Mouse (Mus musculus): ENCODE results near the gene Tor3a. TPM values are rescaled to one million over a fixed set of nuclear protein-coding genes. Genes with fewer than 3 reads are reported as not detected.

The Tor3a gene
- polyA plus RNA-seq, 1 experiment from 2014 or later = 6.5 TPM

GRCm38 (mm10) chr1:156629984-156630383, 44.2 kb downstream of the Tor3a start:
- no peak overlapping the region for H3K4me2 ChIP-seq (replicated peaks; ENCODE audit: low read depth, low read length)
- H3K9ac ChIP-seq (ENCODE audit: low read depth, low read length) = no peak overlapping the region
- peaks cover 12% of the 10 kb centered on the region for H3K36me3 ChIP-seq (ENCODE audit: control insufficient read depth, insufficient read depth, low read length)
- ATAC-seq (ENCODE audit: low FRiP score) (no peak), DNase-seq (ENCODE audit: low spot score) (no peak)
- H3K9me3 ChIP-seq (ENCODE audit: control insufficient read depth, low read length) = no peaks in the 10 kb centered on the region
- H3K27me3 ChIP-seq (ENCODE audit: control insufficient read depth, insufficient read depth, low read length) = no peaks in the 10 kb centered on the region
- 94% methylated on average over 8 of the region's 8 CpGs for WGBS
- no peak overlapping the region for H3K27ac ChIP-seq (ENCODE audit: low read depth, low read length)
- H3K4me1 ChIP-seq (replicated peaks; ENCODE audit: control insufficient read depth, insufficient read depth, low read length) = no peaks in the 10 kb centered on the region
- no peak overlapping the region for H3K4me3 ChIP-seq (ENCODE audit: low read depth, low read length)

- Histone ChIP-seq H3K4me2 (replicated peaks; ENCODE audit: low read depth, low read length) (no peak overlapping the region), H3K27me3 (ENCODE audit: control insufficient read depth, insufficient read depth, low read length) (no peaks in the 10 kb centered on the region), H3K4me3 (ENCODE audit: low read depth, low read length) (no peak overlapping the region), H3K4me1 (replicated peaks; ENCODE audit: control insufficient read depth, insufficient read depth, low read length) (no peaks in the 10 kb centered on the region), H3K9me3 (ENCODE audit: control insufficient read depth, low read length) (no peaks in the 10 kb centered on the region), H3K27ac (ENCODE audit: low read depth, low read length) (no peak overlapping the region), H3K36me3 (ENCODE audit: control insufficient read depth, insufficient read depth, low read length) (peaks cover 7% of the 10 kb centered on the region), H3K9ac (ENCODE audit: low read depth, low read length) (no peak overlapping the region)
- 79% methylated on average over 4 of the region's 4 CpGs for WGBS
- DNase-seq (ENCODE audit: low spot score) = peak; percentile 37
- no peak for ATAC-seq (ENCODE audit: low FRiP score)
Measured at GRCm38 (mm10) chr1:156626729-156627128, 47.4 kb downstream of the Tor3a start.

- H3K4me2 ChIP-seq (replicated peaks; ENCODE audit: low read depth, low read length) = no peak overlapping the region
- H3K9me3 ChIP-seq (ENCODE audit: control insufficient read depth, low read length) = no peaks in the 10 kb centered on the region
- H3K36me3 ChIP-seq (ENCODE audit: control insufficient read depth, insufficient read depth, low read length) = no peaks in the 10 kb centered on the region
- no peak overlapping the region for H3K4me3 ChIP-seq (ENCODE audit: low read depth, low read length)
- H3K27ac ChIP-seq (ENCODE audit: low read depth, low read length) = no peak overlapping the region
- H3K9ac ChIP-seq (ENCODE audit: low read depth, low read length) = no peak overlapping the region
- no peak for DNase-seq (ENCODE audit: low spot score)
- no peaks in the 10 kb centered on the region for H3K27me3 ChIP-seq (ENCODE audit: control insufficient read depth, insufficient read depth, low read length)
- H3K4me1 ChIP-seq (replicated peaks; ENCODE audit: control insufficient read depth, insufficient read depth, low read length) = no peaks in the 10 kb centered on the region
- 76% methylated on average over 1 of the region's 1 CpGs for WGBS
- no peak for ATAC-seq (ENCODE audit: low FRiP score)
Measured at GRCm38 (mm10) chr1:156624231-156624630, 49.9 kb downstream of the Tor3a start.

GRCm38 (mm10) chr1:156620951-156621350, 53.2 kb downstream of the Tor3a start:
- WGBS = 88% methylated on average over 3 of the region's 3 CpGs
- Histone ChIP-seq H3K9ac (ENCODE audit: low read depth, low read length) (no peak overlapping the region), H3K27ac (ENCODE audit: low read depth, low read length) (no peak overlapping the region), H3K9me3 (ENCODE audit: control insufficient read depth, low read length) (no peaks in the 10 kb centered on the region), H3K4me2 (replicated peaks; ENCODE audit: low read depth, low read length) (no peak overlapping the region), H3K27me3 (ENCODE audit: control insufficient read depth, insufficient read depth, low read length) (no peaks in the 10 kb centered on the region), H3K36me3 (ENCODE audit: control insufficient read depth, insufficient read depth, low read length) (no peaks in the 10 kb centered on the region), H3K4me3 (ENCODE audit: low read depth, low read length) (no peak overlapping the region), H3K4me1 (replicated peaks; ENCODE audit: control insufficient read depth, insufficient read depth, low read length) (no peaks in the 10 kb centered on the region; the same call in 1 of the 2 replicates)
- DNase-seq (ENCODE audit: low spot score) (no peak), ATAC-seq (ENCODE audit: low FRiP score) (no peak)

GRCm38 (mm10) chr1:156620292-156620909, 53.8 kb downstream of the Tor3a start:
- Histone ChIP-seq H3K4me2 (replicated peaks; ENCODE audit: low read depth, low read length) (no peak overlapping the region), H3K36me3 (ENCODE audit: control insufficient read depth, insufficient read depth, low read length) (no peaks in the 10 kb centered on the region), H3K4me3 (ENCODE audit: low read depth, low read length) (no peak overlapping the region), H3K9me3 (ENCODE audit: control insufficient read depth, low read length) (no peaks in the 10 kb centered on the region), H3K4me1 (replicated peaks; ENCODE audit: control insufficient read depth, insufficient read depth, low read length) (peaks cover 4% of the 10 kb centered on the region), H3K27ac (ENCODE audit: low read depth, low read length) (no peak overlapping the region), H3K9ac (ENCODE audit: low read depth, low read length) (no peak overlapping the region), H3K27me3 (ENCODE audit: control insufficient read depth, insufficient read depth, low read length) (no peaks in the 10 kb centered on the region)
- ATAC-seq (ENCODE audit: low FRiP score) = no peak
- no peak for DNase-seq (ENCODE audit: low spot score)
- 74% methylated on average over 4 of the region's 4 CpGs for WGBS

- Histone ChIP-seq H3K9me3 (ENCODE audit: control insufficient read depth, low read length) (no peaks in the 10 kb centered on the region), H3K4me2 (replicated peaks; ENCODE audit: low read depth, low read length) (no peak overlapping the region), H3K9ac (ENCODE audit: low read depth, low read length) (no peak overlapping the region), H3K27me3 (ENCODE audit: control insufficient read depth, insufficient read depth, low read length) (no peaks in the 10 kb centered on the region), H3K4me1 (replicated peaks; ENCODE audit: control insufficient read depth, insufficient read depth, low read length) (peaks cover 11% of the 10 kb centered on the region), H3K27ac (ENCODE audit: low read depth, low read length) (no peak overlapping the region), H3K4me3 (ENCODE audit: low read depth, low read length) (no peak overlapping the region), H3K36me3 (ENCODE audit: control insufficient read depth, insufficient read depth, low read length) (no peaks in the 10 kb centered on the region)
- WGBS = 50% methylated on average over 4 of the region's 4 CpGs
- DNase-seq (ENCODE audit: low spot score) = no peak
- no peak for ATAC-seq (ENCODE audit: low FRiP score)
Measured at GRCm38 (mm10) chr1:156617811-156618210, 56.3 kb downstream of the Tor3a start.

GRCm38 (mm10) chr1:156616989-156617598, 57.1 kb downstream of the Tor3a start:
- Histone ChIP-seq H3K4me1 (replicated peaks; ENCODE audit: control insufficient read depth, insufficient read depth, low read length) (peaks cover 11% of the 10 kb centered on the region), H3K27ac (ENCODE audit: low read depth, low read length) (no peak overlapping the region), H3K36me3 (ENCODE audit: control insufficient read depth, insufficient read depth, low read length) (no peaks in the 10 kb centered on the region), H3K4me2 (replicated peaks; ENCODE audit: low read depth, low read length) (no peak overlapping the region), H3K9me3 (ENCODE audit: control insufficient read depth, low read length) (no peaks in the 10 kb centered on the region), H3K27me3 (ENCODE audit: control insufficient read depth, insufficient read depth, low read length) (no peaks in the 10 kb centered on the region), H3K9ac (ENCODE audit: low read depth, low read length) (no peak overlapping the region), H3K4me3 (ENCODE audit: low read depth, low read length) (no peak overlapping the region)
- WGBS = 41% methylated on average over 12 of the region's 12 CpGs
- DNase-seq (ENCODE audit: low spot score) (no peak), ATAC-seq (ENCODE audit: low FRiP score) (no peak)

GRCm38 (mm10) chr1:156615381-156616133, 58.6 kb downstream of the Tor3a start:
- H3K9ac ChIP-seq (ENCODE audit: low read depth, low read length) = no peak overlapping the region
- H3K27ac ChIP-seq (ENCODE audit: low read depth, low read length) = no peak overlapping the region
- no peak overlapping the region for H3K4me3 ChIP-seq (ENCODE audit: low read depth, low read length)
- H3K4me2 ChIP-seq (replicated peaks; ENCODE audit: low read depth, low read length) = peak overlapping the region; percentile 6; the same call in 1 of the 2 replicates
- DNase-seq (ENCODE audit: low spot score) (peak; percentile 56), ATAC-seq (ENCODE audit: low FRiP score) (peak; percentile 60)
- 30% methylated on average over 13 of the region's 13 CpGs for WGBS
- H3K36me3 ChIP-seq (ENCODE audit: control insufficient read depth, insufficient read depth, low read length) = no peaks in the 10 kb centered on the region
- no peaks in the 10 kb centered on the region for H3K27me3 ChIP-seq (ENCODE audit: control insufficient read depth, insufficient read depth, low read length)
- peaks cover 11% of the 10 kb centered on the region for H3K4me1 ChIP-seq (replicated peaks; ENCODE audit: control insufficient read depth, insufficient read depth, low read length)
- H3K9me3 ChIP-seq (ENCODE audit: control insufficient read depth, low read length) = no peaks in the 10 kb centered on the region

All from hindbrain, embryonic 11.5 days (tissue).